Mouse (Mus musculus): ENCODE measurements around the gene Ccdc57. TPM values are rescaled to one million over a fixed set of nuclear protein-coding genes. Genes with fewer than 3 reads are reported as not detected.
"Not testable (repeated sequence)": the region's sequence is repeated elsewhere in the genome, so short reads cannot be mapped to it uniquely, and the experiment has no call there.

Ccdc57 gene
- polyA plus RNA-seq, 1 experiment from 2014 or later: 4.9 TPM

DNA sequence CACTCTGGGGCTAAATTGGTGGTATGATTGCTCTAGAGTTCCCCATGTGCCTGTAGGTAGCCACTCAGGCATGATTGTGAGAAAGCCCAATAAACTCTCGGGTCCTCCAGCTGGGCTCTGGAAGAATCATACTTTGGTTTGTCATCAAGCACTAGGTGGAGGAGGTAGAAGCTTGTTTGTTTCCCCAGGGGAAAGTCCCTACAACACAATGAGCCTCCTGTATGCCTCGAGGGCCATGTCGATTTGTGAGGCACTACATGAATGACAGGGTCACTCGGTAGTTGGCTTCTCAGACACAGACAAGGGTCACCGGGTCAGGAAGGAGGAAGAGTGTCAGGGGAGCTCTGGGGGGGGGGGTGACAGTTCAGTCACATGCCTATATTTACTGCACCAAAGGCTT is 46.2 kb downstream of the Ccdc57 start:
- no peak for ATAC-seq (ENCODE audit: insufficient number of reproducible peaks, low FRiP score)
- Histone ChIP-seq H3K4me2 (no peak overlapping the region), H3K27ac (ENCODE audit: poor library complexity, severe bottlenecking) (no peak overlapping the region), H3K27me3 (replicated peaks) (no peaks in the 10 kb centered on the region), H3K36me3 (peaks cover 50% of the 10 kb centered on the region), H3K9ac (no peak overlapping the region), H3K4me1 (replicated peaks) (no peaks in the 10 kb centered on the region), H3K4me3 (no peak overlapping the region), H3K9me3 (replicated peaks) (peaks cover 7% of the 10 kb centered on the region)
- WGBS: 62% methylated on average over 5 of the region's 5 CpGs

DNA sequence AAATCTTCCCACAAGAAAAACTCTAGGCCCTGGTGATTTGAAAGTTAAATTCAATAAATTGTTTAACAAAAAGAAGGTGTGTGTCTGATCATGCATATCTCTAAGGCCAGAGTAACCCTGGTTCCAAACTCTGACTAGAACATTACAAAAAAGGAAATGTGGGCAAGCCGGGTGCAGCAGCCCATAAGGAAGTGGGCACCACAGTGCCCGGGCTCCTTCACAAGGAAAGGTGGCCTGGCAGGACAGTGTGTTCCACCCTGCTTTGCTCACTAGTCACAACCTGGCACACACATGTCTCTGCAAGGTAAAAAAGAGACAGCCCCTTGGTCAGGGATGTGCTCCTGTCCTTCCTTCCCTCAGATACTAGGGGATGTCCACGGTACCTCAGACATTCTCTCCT is 49.1 kb downstream of the Ccdc57 start:
- Histone ChIP-seq H3K27ac (ENCODE audit: poor library complexity, severe bottlenecking) (no peak overlapping the region), H3K36me3 (peaks cover 52% of the 10 kb centered on the region), H3K27me3 (replicated peaks) (no peaks in the 10 kb centered on the region), H3K9me3 (replicated peaks) (peaks cover 7% of the 10 kb centered on the region), H3K9ac (no peak overlapping the region), H3K4me3 (no peak overlapping the region), H3K4me1 (replicated peaks) (no peaks in the 10 kb centered on the region), H3K4me2 (no peak overlapping the region)
- WGBS: 84% methylated on average over 3 of the region's 3 CpGs
- no peak for ATAC-seq (ENCODE audit: insufficient number of reproducible peaks, low FRiP score)

DNA sequence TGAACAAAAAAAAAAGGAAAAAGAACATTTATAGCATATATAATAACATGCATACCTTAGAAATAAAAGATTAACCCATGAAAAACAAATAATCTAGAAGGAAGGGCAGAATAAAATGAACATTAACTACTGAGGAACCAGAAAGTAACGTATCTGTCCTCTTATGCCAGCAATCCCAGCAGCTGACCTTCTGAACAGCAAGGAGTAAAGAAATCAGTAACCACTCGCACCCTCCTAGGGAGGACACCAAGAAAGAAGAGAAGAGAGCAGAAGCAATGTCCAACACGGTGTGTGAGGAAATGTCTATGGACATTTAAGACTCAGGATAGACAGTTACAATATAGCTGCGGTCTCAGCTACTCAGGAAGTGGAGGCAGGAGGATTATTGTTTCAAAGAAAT is 49.7 kb downstream of the Ccdc57 start:
- Histone ChIP-seq H3K4me1 (replicated peaks) (no peaks in the 10 kb centered on the region), H3K4me3 (no peak overlapping the region), H3K9me3 (replicated peaks) (peaks cover 6% of the 10 kb centered on the region), H3K4me2 (no peak overlapping the region), H3K9ac (no peak overlapping the region), H3K36me3 (peaks cover 51% of the 10 kb centered on the region), H3K27ac (ENCODE audit: poor library complexity, severe bottlenecking) (no peak overlapping the region), H3K27me3 (replicated peaks) (no peaks in the 10 kb centered on the region)
- ATAC-seq (ENCODE audit: insufficient number of reproducible peaks, low FRiP score): no peak
- 81% methylated on average over 4 of the region's 4 CpGs for WGBS

DNA sequence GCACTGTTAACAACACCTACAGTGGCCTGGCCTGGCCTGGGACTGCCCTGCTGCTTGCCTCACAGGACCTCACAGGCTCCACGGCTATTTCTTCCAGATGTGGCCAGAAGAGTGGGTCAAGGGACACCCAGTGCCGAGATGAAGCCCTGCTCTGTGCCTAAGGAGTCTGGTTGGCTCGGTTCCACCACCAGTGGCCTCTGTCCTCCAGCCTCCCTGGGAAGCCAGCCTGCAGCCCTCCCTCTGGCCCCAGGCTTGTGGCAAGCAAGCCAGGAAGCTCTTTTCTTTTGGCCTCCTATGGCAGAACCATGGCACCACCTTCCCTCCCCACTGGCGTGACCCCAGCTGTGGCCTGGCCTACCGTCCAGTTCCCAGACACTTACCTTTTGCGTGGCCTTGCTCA is 59.5 kb downstream of the Ccdc57 start:
- ATAC-seq (ENCODE audit: insufficient number of reproducible peaks, low FRiP score): no peak
- no peak overlapping the region for H3K9ac ChIP-seq
- 81% methylated on average over 6 of the region's 6 CpGs for WGBS
- H3K27ac ChIP-seq (ENCODE audit: poor library complexity, severe bottlenecking): no peak overlapping the region
- H3K27me3 ChIP-seq (replicated peaks): no peaks in the 10 kb centered on the region
- H3K9me3 ChIP-seq (replicated peaks): no peaks in the 10 kb centered on the region
- H3K4me3 ChIP-seq: no peak overlapping the region
- peaks cover 5% of the 10 kb centered on the region; the same call in 1 of the 2 replicates for H3K36me3 ChIP-seq
- H3K4me1 ChIP-seq (replicated peaks): no peaks in the 10 kb centered on the region
- no peak overlapping the region for H3K4me2 ChIP-seq

DNA sequence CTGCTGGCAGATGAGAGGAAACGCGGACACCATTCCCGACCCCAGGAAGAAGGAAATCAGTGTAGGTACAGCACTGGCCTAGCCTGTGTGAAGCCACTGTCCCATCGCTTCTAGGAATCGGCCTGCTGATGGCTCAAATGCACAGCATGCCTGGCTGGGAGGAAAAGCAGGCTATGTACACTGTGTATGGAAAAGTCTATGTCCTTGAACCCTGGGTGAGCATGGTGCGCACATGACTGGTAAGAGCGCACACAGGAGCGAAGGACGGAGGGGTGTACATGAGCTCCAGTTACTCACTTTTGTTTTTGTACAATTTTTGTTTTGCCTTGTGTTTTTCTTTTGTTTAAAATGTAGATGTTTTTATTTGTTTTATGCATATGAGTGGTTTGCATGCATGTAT is 61.2 kb downstream of the Ccdc57 start:
- no peaks in the 10 kb centered on the region for H3K4me1 ChIP-seq (replicated peaks)
- 89% methylated on average over 9 of the region's 9 CpGs for WGBS
- no peak overlapping the region for H3K9ac ChIP-seq
- no peak overlapping the region for H3K4me2 ChIP-seq
- no peak overlapping the region for H3K27ac ChIP-seq (ENCODE audit: poor library complexity, severe bottlenecking)
- no peaks in the 10 kb centered on the region; the same call in none of the 2 replicates for H3K36me3 ChIP-seq
- no peaks in the 10 kb centered on the region for H3K27me3 ChIP-seq (replicated peaks)
- H3K9me3 ChIP-seq (replicated peaks): no peaks in the 10 kb centered on the region
- ATAC-seq (ENCODE audit: insufficient number of reproducible peaks, low FRiP score): no peak
- H3K4me3 ChIP-seq: no peak overlapping the region

DNA sequence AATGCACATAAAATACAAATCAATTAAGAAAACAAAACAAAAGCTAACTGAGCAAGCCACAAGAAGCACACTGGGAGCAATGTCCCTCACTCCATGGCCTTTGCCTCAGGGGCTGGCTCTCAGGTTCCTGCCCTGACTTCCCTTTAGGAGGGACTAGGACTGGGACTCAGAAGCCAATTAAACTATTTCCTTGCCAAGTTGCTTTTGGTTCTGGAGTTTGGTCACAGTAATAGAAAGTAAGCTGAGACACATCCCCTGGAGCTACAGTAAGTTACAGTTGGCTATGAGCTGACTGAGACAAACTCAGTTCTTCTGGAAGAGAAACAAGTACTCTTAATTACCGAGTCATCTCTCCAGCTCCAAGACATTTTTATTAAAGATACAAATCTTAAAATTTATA is 66.9 kb downstream of the Ccdc57 start:
- H3K9ac ChIP-seq: no peak overlapping the region
- no peak overlapping the region for H3K4me2 ChIP-seq
- no peak overlapping the region for H3K4me3 ChIP-seq
- no peak for ATAC-seq (ENCODE audit: insufficient number of reproducible peaks, low FRiP score)
- H3K9me3 ChIP-seq (replicated peaks): no peaks in the 10 kb centered on the region
- WGBS: 89% methylated on average over 1 of the region's 1 CpGs
- H3K27me3 ChIP-seq (replicated peaks): no peaks in the 10 kb centered on the region
- peaks cover 9% of the 10 kb centered on the region for H3K36me3 ChIP-seq
- no peak overlapping the region for H3K27ac ChIP-seq (ENCODE audit: poor library complexity, severe bottlenecking)
- H3K4me1 ChIP-seq (replicated peaks): no peaks in the 10 kb centered on the region

DNA sequence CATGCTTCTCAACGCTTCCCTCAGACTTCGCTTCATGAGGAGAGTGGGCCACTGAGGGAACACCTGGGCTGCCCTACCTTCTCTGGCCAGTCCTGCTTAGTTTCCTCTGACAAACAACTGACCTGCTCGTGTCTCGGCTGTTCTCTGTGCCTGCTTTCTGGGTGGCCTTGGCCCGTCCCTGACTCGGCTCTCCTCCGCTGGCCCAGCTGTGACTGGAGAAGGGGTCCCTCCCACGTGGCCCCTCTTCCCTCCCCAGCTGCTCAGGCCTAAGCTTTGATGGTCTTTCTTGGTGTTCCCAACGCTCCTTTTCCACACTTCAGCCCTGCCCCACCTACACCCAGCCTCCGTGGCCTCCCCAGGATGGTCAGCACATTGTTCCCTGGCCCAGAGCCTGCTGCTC is 69.9 kb downstream of the Ccdc57 start:
- Histone ChIP-seq H3K4me1 (replicated peaks) (no peaks in the 10 kb centered on the region), H3K36me3 (peaks cover 32% of the 10 kb centered on the region), H3K4me2 (no peak overlapping the region), H3K4me3 (no peak overlapping the region), H3K9me3 (replicated peaks) (no peaks in the 10 kb centered on the region), H3K27me3 (replicated peaks) (no peaks in the 10 kb centered on the region), H3K9ac (no peak overlapping the region), H3K27ac (ENCODE audit: poor library complexity, severe bottlenecking) (no peak overlapping the region)
- WGBS: 74% methylated on average over 10 of the region's 10 CpGs
- no peak for ATAC-seq (ENCODE audit: insufficient number of reproducible peaks, low FRiP score)

DNA sequence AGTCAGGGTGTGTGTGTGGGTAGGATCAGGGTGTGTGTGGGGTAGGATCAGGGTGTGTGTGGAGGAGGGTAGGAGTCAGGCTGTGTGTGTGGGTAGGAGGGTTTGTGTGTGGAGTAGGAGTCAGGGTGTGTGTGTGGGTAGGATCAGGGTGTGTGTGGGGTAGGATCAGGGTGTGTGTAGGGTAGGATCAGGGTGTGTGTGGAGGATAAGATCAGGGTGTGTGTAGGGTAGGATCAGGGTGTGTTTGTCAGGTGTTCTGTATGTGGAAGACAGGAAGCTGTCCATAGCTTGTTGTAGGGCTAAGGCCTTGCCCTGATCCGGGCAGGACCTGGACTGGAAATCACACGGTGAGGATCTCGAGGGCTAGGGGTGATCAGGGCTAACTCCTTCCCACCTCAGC is 76.7 kb downstream of the Ccdc57 start:
- H3K9ac ChIP-seq; ATAC-seq (ENCODE audit: insufficient number of reproducible peaks, low FRiP score); H3K27me3 ChIP-seq (replicated peaks); H3K9me3 ChIP-seq (replicated peaks); H3K4me2 ChIP-seq; H3K4me3 ChIP-seq; H3K27ac ChIP-seq (ENCODE audit: poor library complexity, severe bottlenecking): not testable (repeated sequence)
- Histone ChIP-seq H3K4me1 (replicated peaks) (peaks cover 22% of the 10 kb centered on the region), H3K36me3 (peaks cover 31% of the 10 kb centered on the region)
- 94% methylated on average over 3 of the region's 3 CpGs for WGBS

DNA sequence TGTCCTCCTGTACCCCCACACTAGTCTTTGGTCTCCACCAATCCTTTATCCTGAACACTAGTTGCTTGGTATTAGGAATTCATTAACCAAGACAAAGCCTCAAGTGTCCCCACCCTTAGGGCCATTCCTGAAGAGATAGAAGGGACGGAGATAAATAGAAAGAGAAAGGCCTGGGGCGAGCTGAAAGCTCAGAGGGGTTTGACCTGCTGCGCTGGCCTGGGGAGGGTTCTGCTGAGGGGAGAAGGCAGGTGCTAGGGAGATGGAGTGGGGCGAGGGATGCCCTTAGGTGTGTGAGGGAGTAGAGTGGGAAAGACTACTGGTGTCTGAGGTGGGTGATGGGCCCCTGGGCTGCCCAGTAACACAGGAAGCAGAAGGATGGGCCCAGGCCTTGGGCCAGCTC is 78.9 kb downstream of the Ccdc57 start:
- H3K4me1 ChIP-seq (replicated peaks): peaks cover 25% of the 10 kb centered on the region
- WGBS: 82% methylated on average over 4 of the region's 4 CpGs
- H3K27me3 ChIP-seq (replicated peaks): no peaks in the 10 kb centered on the region
- no peak overlapping the region for H3K4me3 ChIP-seq
- H3K36me3 ChIP-seq: peaks cover 13% of the 10 kb centered on the region
- H3K4me2 ChIP-seq: no peak overlapping the region
- ATAC-seq (ENCODE audit: insufficient number of reproducible peaks, low FRiP score): no peak
- no peak overlapping the region for H3K27ac ChIP-seq (ENCODE audit: poor library complexity, severe bottlenecking)
- 0 out of 2 replicates have a peak, but pooled peaks cover 6% of the 10 kb centered on the region for H3K9me3 ChIP-seq (replicated peaks)
- H3K9ac ChIP-seq: no peak overlapping the region

DNA sequence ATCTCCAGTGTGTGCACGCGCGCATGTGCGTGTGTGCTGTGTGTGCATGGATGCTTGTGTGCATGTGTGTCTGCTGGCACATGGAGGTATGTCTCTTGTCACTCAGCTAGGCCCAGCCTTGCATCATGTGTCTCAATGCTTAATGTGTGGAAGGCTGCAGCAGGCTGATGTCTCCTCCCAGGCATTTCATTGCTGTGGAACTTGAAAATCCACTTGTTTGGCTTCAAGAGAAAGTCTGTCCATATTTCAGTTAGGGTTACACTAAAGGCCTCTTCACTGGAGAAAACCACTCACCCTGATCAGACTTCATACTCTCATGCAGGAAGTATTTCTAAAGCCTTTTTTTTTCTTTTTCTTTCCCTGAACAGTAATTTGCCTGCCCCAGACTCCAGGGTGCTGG is 79.5 kb downstream of the Ccdc57 start:
- H3K36me3 ChIP-seq: peaks cover 9% of the 10 kb centered on the region
- H3K4me1 ChIP-seq (replicated peaks): peaks cover 25% of the 10 kb centered on the region
- H3K9ac ChIP-seq: no peak overlapping the region
- H3K4me3 ChIP-seq: no peak overlapping the region
- H3K27me3 ChIP-seq (replicated peaks): no peaks in the 10 kb centered on the region
- H3K9me3 ChIP-seq (replicated peaks): 0 out of 2 replicates have a peak, but pooled peaks cover 6% of the 10 kb centered on the region
- WGBS: over 99% methylated on average over 4 of the region's 4 CpGs
- ATAC-seq (ENCODE audit: insufficient number of reproducible peaks, low FRiP score): no peak
- no peak overlapping the region for H3K4me2 ChIP-seq
- no peak overlapping the region for H3K27ac ChIP-seq (ENCODE audit: poor library complexity, severe bottlenecking)

DNA sequence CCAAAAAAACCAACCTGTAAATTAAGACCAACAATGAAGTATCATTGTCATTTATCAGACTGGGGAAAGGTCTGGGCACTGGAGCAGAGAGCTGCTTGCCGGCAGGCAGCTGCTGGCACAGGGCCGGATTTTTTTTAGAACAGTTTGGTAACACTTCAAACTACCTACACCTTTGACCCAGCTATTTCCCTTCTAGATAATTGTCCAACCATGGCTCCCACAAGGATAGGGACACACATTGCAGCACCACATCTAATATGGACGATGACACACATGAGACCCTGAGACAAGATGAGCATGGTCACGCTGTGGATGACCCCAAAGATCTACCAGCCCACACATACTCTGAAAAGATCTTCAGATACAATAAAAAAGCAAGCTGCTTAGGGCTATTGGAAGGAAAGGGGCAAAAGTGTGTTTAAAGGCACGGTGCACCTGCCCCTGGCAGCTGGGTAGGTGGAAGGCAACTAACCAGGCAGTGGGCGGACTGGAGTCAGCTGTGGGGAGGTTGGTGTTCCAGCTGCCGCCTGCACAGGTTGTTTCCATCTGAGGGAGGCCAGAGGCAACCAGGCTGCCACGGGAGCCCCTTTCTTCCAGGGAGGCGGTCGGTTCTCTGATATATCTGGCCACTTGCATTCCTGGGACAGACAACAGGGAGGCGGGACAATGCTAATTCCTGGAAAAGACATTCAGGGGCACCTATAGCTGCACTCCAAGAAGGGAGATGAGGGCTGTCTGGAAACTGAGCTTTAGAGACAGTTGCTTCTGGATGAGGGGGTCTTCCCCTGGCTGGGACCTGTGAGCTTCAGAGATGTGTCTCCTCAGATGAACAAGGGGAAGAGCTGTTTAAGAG is 80.4 kb downstream of the Ccdc57 start:
- WGBS: 41% methylated on average over 11 of the region's 11 CpGs
- H3K27ac ChIP-seq (ENCODE audit: poor library complexity, severe bottlenecking): no peak overlapping the region; the same call in 1 of the 2 replicates
- no peak overlapping the region for H3K9ac ChIP-seq
- ATAC-seq (ENCODE audit: insufficient number of reproducible peaks, low FRiP score): no peak
- 0 out of 2 replicates have a peak, but pooled peaks cover 6% of the 10 kb centered on the region for H3K9me3 ChIP-seq (replicated peaks)
- no peak overlapping the region for H3K4me3 ChIP-seq
- 0 out of 2 replicates have a peak, but pooled peaks cover 3% of the 10 kb centered on the region for H3K36me3 ChIP-seq
- H3K27me3 ChIP-seq (replicated peaks): no peaks in the 10 kb centered on the region
- H3K4me1 ChIP-seq (replicated peaks): peaks cover 25% of the 10 kb centered on the region
- no peak overlapping the region for H3K4me2 ChIP-seq
